Mouse (Mus musculus): Measurements from ENCODE around the gene Kirrel3. TPM values are rescaled to one million over a fixed set of nuclear protein-coding genes. Genes with fewer than 3 reads are reported as not detected.

Gene Kirrel3
- total RNA-seq, 2 experiments from 2014 or later: 59.8 to 65.9 TPM

DNA sequence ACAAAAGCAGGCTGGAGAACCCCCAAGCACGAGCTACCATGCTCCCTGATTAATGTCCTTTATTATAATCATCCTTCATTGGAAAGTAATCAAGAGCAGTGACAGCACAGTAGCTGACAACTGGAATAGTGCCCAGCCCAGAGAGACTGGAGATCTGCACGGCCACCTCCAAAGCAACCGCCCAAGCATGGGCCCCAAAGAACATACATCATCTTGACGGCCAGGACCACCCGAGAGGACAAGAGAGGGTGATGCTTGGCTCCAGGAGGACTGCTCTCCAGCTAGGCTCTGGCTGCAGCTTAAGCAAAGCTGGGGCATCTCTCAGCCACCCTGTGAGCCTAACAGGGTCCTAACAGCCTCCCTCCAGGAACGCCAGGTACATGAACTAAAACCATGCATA, 482.1 kb downstream of the Kirrel3 start:
- intact Hi-C loops (cut with DNase I): no loop called here
- DNase-seq: no peak

GRCm38 (mm10) chr9:34969881-34970490, 484.3 kb downstream of the Kirrel3 start:
- intact Hi-C loops (cut with DNase I): no loop called here
- DNase-seq: no peak

DNA sequence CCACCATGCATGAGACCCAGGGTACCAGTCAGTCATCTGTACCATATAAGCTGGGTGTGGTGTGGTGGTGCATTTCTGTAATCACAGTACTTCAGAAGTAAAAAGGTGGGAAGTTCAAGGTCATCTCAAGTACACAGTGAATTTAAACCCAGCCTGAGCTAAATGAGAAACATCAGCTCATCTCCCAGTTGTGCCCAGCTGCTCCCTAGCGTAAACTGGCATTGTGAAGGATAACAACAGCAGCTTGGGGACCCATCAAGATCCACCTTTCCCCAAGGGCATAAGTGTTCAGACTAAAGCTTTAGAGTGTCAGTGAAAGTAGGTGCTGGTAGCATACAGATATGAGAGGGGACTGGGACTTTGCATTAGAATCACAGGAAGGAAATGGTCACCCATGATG, 488.6 kb downstream of the Kirrel3 start:
- DNase-seq: no peak
- intact Hi-C loops (cut with DNase I): no loop called here

GRCm38 (mm10) chr9:34975245-34975644, 489.6 kb downstream of the Kirrel3 start:
- DNase-seq: no peak
- intact Hi-C loops (cut with DNase I): no loop called here

GRCm38 (mm10) chr9:34976596-34977462, 491.1 kb downstream of the Kirrel3 start:
- DNase-seq: no peak
- intact Hi-C loops (cut with DNase I): no loop called here

GRCm38 (mm10) chr9:34977700-34978099, 492.0 kb downstream of the Kirrel3 start:
- no peak for DNase-seq
- intact Hi-C loops (cut with DNase I): no loop called here

DNA sequence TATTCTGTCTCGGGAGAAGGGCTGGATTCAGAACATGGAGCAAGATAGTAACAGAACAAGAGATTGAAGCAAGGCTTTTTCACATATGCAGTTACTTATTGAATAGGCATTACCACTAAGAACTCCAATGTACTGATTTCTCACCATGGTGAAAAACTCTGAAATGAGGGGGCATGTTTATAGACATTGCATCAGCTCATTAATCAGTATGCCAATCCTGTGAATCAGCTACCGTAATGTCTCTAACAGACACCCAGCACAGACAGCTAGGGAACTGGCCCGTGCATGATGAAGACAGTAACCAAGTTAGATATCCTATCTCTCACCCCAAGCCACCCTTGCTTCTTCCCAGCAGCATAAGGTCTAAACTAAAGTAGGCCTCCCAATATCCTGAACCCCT, 492.5 kb downstream of the Kirrel3 start:
- DNase-seq: no peak
- intact Hi-C loops (cut with DNase I): no loop called here

- intact Hi-C loops (cut with DNase I): no loop called here
- DNase-seq: peak; percentile 34
Measured at GRCm38 (mm10) chr9:34980516-34981265, 495.0 kb downstream of the Kirrel3 start.

DNA sequence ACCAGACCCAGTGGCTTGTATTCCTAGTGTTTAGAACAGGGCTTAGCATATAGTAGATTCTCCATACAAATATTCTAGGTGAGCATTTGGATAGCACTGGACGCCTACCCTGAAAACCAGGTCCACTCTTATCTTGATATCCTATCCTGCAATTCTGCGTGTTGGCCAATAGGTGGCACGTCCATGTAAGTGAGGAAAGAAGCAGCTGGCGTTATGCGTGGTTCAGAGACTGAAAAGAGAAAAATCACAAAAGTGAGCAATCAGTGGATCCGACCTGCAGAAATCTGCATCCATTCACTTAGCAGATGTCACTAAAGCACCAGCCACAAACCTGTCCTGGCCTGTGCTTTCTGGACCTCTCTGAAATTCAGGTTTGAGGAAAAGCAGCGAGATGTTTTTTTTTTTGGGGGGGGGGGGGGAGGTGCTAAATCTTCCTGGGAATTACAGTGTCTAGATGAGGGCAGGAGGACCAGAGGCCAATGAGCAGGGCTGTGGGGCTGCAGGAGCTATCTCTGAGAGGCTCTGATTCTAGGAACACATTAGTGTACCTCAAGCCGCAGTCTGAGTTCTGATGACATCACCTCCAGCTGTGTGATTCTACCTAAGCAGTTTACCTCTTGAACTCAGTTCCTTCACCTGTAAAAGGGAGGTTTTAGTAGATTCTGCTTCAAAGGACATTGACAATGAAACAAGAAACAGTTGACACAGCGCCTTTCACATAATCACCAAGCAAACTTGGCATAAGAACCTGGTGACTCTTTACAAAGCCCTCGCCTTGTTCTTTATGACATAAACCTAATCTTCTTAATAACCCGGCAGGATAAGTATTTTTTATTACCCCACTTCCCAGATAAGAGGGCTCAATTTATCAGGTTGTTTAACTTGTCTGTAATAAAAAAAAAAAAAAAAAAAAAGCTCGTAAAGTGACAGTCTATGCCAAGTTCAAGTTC, 498.1 kb downstream of the Kirrel3 start:
- peak; percentile 20 for DNase-seq
- intact Hi-C loops (cut with DNase I): no loop called here

GRCm38 (mm10) chr9:34986156-34986555, 500.5 kb downstream of the Kirrel3 start:
- DNase-seq: peak; percentile 79
- intact Hi-C loops (cut with DNase I): no loop called here

DNA sequence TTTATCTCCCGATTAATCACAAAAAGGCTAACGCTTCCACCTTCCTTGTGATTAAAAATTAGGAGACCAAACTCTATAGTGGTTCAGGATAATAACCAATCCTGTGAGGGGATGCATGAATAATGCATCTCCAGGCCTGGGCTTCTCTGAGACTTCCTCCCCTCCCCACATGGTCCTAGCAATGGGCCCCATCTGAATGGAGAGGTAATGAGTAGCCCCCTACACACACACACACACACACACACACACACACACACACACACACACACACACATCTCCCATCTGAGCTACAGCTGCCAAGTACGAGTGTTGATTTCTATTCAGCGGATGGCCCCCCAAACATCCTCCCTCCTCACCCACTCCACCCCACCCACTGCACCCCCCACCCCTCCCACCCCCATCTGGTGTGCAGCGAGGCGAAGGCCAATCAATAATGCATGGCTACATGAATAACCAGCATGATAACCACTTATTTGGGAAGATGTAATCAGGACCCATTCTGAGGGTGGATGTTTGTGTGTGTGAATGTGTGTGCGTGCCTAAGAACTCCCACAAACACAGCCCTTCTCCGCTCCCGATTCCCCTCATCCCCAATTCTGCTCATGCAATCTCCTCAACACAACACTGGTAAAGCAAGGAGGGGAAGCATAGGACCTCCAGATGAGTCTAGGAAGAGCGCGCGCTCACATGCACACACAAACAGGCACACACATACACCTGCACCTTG, 501.9 kb downstream of the Kirrel3 start:
- no peak for DNase-seq
- intact Hi-C loops (cut with DNase I): no loop called here

GRCm38 (mm10) chr9:34988683-34989082, 503.0 kb downstream of the Kirrel3 start:
- intact Hi-C loops (cut with DNase I): no loop called here

DNA sequence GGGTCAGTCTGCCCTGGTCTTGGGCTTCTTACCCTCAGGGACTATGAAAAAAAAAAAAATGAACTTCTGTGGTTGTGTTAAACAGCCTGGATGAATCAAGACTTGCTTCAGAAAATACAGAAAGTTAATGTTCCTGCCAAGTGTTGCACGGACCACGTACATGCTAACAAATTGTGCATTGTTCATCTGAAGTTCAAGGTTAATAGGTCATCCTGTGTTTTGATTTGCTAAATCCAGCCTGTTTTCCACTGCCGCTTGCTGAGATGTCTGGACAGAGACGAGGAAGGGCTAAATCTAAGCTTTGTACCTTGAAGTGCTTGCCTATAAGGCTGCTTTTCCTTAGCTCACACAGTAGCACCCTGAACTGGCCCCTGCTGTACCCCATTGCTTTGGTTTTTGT, 506.5 kb downstream of the Kirrel3 start:
- intact Hi-C loops (cut with DNase I): no loop called here
- DNase-seq: no peak

More at GRCm38 (mm10) chr9:34988683-34989082, 503.0 kb downstream of the Kirrel3 start:
- no peak for DNase-seq

- intact Hi-C loops (cut with DNase I): no loop called here
- peak; percentile 90 for DNase-seq
Measured at GRCm38 (mm10) chr9:34993467-34994211, 507.9 kb downstream of the Kirrel3 start.

DNA sequence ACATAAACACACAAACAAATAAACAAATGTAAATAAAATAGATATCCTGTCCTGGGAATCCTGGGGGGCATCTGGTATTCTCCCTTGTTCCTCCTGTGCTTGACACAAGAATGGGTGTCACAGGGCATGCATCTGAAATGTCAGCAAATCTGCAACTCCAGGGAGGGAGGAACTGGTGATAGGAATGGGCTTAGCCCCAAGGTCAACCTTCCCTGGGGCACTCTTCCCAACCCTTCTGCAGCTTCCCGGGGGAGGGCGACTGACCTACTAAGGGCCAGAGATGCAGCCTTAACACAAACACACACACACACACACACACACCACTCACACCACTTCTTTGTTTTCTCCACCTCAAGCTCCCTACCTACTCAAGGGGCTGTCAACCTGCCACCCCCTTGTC, 509.4 kb downstream of the Kirrel3 start:
- DNase-seq: no peak
- intact Hi-C loops (cut with DNase I): no loop called here

DNA sequence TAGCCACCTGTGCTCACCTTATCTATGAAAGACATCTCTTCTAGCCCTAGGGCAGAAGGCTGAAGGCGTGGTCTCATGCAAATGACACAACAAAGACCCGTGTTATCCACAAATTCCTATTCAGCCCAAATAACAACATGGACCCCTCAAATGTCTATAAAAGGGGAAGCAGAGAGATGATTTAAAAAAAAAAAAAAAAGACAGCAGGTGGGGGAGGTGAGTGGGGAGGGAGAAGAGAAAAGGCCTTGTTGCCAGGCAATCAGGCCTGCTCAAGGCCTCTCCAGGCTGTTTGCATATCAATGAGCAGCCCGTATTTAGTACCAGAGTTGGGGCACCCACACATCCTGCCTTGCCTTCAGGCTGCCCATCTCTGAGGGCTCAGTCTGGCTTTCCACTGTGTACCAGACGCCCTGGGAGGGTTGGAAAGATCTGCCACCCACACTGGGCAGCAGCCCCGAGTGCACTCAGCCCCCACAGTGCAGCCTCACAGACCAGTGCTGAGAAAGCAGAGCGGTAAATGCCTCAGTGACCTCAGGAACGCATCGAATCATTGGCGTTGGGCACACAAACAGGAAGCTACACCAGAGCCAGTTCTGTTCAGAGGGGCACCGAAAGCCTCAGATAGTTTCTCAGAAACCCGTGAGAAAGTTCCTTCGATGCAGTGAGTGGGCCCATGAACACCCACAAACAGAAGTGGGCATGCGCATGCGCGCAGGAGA, 510.1 kb downstream of the Kirrel3 start:
- peak; percentile 16 for DNase-seq

GRCm38 (mm10) chr9:34997880-34998865, 512.5 kb downstream of the Kirrel3 start:
- DNase-seq: no peak
- intact Hi-C loops (cut with DNase I): no loop called here

More for the DNA sequence above, 510.1 kb downstream of the Kirrel3 start:
- intact Hi-C loops (cut with DNase I): no loop called here

Measured in left cerebral cortex, postnatal 4 days (tissue).